Mouse (Mus musculus) midbrain, embryonic 12.5 days (tissue): Measurements from ENCODE around the gene Abr. TPM values are rescaled to one million over a fixed set of nuclear protein-coding genes. Genes with fewer than 3 reads are reported as not detected.

ENCODE experiments used
- ATAC-seq: fragments of 200-750 bp; cut with Nextera tagmentation; 2 replicates; pipeline ENCODE4 v1.8.0; 2017; ENCODE audit warnings: low read depth, moderate TSS enrichment, moderate library complexity; ENCODE audit not compliant: low FRiP score
- H3K27ac ChIP-seq: fragments of 300-500 bp; sonication (generic); replicated peaks from 2 replicates; pipeline ENCODE4 v1.5.1; 2016; ENCODE audit warnings: mild to moderate bottlenecking
- H3K27me3 ChIP-seq: fragments of 300-500 bp; sonication (generic); 2 replicates; pipeline ENCODE4 v1.6.1; 2016; ENCODE audit warnings: mild to moderate bottlenecking
- H3K36me3 ChIP-seq: fragments of 300-500 bp; sonication (generic); 2 replicates; pipeline ENCODE4 v1.6.1; 2016
- H3K4me1 ChIP-seq: fragments of 300-500 bp; sonication (generic); 2 replicates; pipeline ENCODE4 v1.6.1; 2016
- H3K4me2 ChIP-seq: fragments of 300-500 bp; sonication (generic); replicated peaks from 2 replicates; pipeline ENCODE4 v1.6.1; 2016; ENCODE audit warnings: mild to moderate bottlenecking, moderate library complexity
- H3K4me3 ChIP-seq: fragments of 300-500 bp; sonication (generic); 2 replicates; pipeline ENCODE4 v1.5.1; 2016; ENCODE audit warnings: mild to moderate bottlenecking
- H3K9ac ChIP-seq: fragments of 300-500 bp; sonication (generic); replicated peaks from 2 replicates; pipeline ENCODE4 v1.6.1; 2016; ENCODE audit warnings: mild to moderate bottlenecking, moderate library complexity
- H3K9me3 ChIP-seq: fragments of 300-500 bp; sonication (generic); 2 replicates; pipeline ENCODE4 v1.6.1; 2016; ENCODE audit warnings: mild to moderate bottlenecking
- WGBS: fragments of 180-500 bp; shearing (Covaris S2); methylation state at CpG from one replicate; pipeline ENCODE4 v1.1.7; 2016; 5-methylcytosine and 5-hydroxymethylcytosine counted together
- polyA plus RNA-seq: library from polyadenylated mRNA; unstranded; fragments of >200 nt; fragmentation: Nextera tagmentation; extraction: Ambion mirVana; gene quantifications from 2 replicates; pipeline ENCODE4 v1.2.1, GENCODE M21; 2016

Gene Abr
- polyA plus RNA-seq, 1 experiment from 2014 or later = 70.1 TPM

DNA sequence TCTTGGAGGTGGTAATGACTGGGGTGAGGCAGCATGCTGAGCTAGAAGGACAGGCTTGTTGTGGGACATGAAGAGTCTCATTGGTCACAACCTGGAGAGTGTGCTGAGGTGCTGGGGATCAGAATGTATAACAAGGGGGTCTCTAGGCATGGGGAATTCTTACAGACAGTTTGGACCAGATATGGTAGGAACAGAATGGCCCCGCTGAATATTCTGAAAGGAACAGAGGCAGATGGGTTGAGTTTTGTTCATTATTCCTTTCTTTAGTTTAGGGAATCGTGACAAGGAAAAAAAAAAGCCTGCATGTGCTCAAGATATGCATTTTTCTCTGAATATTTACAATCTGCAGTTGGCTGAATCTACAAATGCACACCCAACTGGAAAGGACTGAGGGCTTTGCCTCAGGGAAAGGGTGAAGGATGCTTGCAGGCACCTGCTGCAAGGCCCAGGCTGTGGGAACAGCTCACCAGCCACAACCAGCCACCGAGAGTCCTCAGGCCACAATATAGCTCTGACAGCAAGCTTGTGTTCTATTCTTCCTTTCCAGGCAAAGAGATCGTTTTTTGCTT lies 73.9 kb downstream of the Abr start:
- H3K36me3 ChIP-seq = no peaks in the 10 kb centered on the region
- no peak overlapping the region for H3K4me2 ChIP-seq
- H3K4me1 ChIP-seq = 0 out of 2 replicates have a peak, but pooled peaks cover 4% of the 10 kb centered on the region
- no peak overlapping the region for H3K27ac ChIP-seq
- WGBS = 89% methylated on average over 4 of the region's 4 CpGs
- H3K9ac ChIP-seq = no peak overlapping the region
- H3K27me3 ChIP-seq = no peaks in the 10 kb centered on the region
- no peak for ATAC-seq
- H3K4me3 ChIP-seq = no peak overlapping the region
- H3K9me3 ChIP-seq = no peaks in the 10 kb centered on the region

DNA sequence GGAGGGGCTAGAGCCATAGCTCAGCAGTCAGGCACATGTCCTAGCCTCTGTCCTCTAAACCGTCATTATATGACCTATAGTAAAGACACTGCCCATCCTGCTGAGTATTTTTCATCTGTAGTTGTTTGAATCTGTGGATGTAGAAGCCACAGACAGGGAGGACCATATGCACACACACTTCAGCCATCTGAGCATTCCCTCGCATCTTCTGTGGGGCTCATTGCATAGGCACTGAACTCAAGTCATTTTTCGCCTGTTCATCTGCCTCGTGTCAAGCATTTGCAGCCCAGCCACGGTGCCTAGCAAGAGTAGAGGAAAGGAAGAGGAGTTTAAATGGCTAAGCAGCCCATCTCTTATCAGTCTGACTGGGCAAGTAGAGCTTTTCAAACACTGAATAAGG lies 74.7 kb downstream of the Abr start:
- no peaks in the 10 kb centered on the region for H3K27me3 ChIP-seq
- no peak overlapping the region for H3K9ac ChIP-seq
- no peaks in the 10 kb centered on the region for H3K36me3 ChIP-seq
- H3K4me2 ChIP-seq = no peak overlapping the region
- WGBS = 76% methylated on average over 5 of the region's 5 CpGs
- no peak overlapping the region for H3K27ac ChIP-seq
- H3K4me3 ChIP-seq = no peak overlapping the region
- H3K9me3 ChIP-seq = no peaks in the 10 kb centered on the region
- 0 out of 2 replicates have a peak, but pooled peaks cover 4% of the 10 kb centered on the region for H3K4me1 ChIP-seq
- ATAC-seq = no peak

DNA sequence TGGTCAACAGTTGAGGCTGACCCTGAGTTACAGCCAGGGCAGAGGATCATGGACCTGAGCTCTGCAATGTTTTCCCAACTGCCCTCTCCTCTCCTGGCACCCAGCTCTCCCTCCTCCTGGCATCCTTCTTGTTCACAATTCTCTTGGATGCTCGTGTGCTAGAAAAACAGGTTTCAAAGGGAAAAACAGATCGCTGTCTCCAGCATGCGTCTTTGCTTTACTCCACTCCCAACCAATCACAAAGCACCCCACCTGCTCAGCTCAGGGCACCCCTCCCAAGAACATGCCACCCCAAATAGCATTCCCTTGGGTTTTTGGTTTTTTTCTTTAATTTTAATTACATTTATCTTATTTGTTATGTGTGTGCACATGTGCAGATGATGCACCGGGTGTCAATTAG lies 75.7 kb downstream of the Abr start:
- 0 out of 2 replicates have a peak, but pooled peaks cover 4% of the 10 kb centered on the region for H3K4me1 ChIP-seq
- 86% methylated on average over 4 of the region's 4 CpGs for WGBS
- no peak overlapping the region for H3K4me2 ChIP-seq
- no peak overlapping the region for H3K27ac ChIP-seq
- no peak overlapping the region for H3K9ac ChIP-seq
- no peak overlapping the region for H3K4me3 ChIP-seq
- no peaks in the 10 kb centered on the region for H3K27me3 ChIP-seq
- H3K9me3 ChIP-seq = no peaks in the 10 kb centered on the region
- ATAC-seq = no peak
- H3K36me3 ChIP-seq = no peaks in the 10 kb centered on the region

DNA sequence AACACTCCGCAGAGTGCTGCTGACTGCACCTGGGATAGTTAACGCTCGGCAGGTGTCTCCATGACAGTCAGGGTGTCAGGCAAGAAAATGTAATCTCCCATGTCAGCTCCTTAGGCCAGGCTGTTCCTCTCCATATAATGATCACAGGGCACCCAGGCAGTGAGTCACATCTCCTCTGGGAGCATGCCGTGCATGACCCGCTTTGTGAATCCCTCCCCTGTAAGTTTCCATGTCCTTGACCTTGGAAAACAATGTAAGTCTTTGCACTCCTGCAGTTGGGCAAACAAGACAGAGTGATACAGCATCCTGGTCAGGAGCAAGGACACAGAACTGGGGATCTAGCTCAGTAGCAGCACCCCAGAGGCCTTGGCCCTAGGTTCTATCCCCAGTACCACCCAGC lies 78.8 kb downstream of the Abr start:
- 83% methylated on average over 5 of the region's 5 CpGs for WGBS
- no peaks in the 10 kb centered on the region for H3K9me3 ChIP-seq
- H3K27ac ChIP-seq = no peak overlapping the region
- H3K9ac ChIP-seq = no peak overlapping the region
- H3K4me2 ChIP-seq = no peak overlapping the region
- H3K27me3 ChIP-seq = no peaks in the 10 kb centered on the region
- H3K4me3 ChIP-seq = no peak overlapping the region
- H3K4me1 ChIP-seq = 0 out of 2 replicates have a peak, but pooled peaks cover 4% of the 10 kb centered on the region
- no peak for ATAC-seq
- H3K36me3 ChIP-seq = no peaks in the 10 kb centered on the region

DNA sequence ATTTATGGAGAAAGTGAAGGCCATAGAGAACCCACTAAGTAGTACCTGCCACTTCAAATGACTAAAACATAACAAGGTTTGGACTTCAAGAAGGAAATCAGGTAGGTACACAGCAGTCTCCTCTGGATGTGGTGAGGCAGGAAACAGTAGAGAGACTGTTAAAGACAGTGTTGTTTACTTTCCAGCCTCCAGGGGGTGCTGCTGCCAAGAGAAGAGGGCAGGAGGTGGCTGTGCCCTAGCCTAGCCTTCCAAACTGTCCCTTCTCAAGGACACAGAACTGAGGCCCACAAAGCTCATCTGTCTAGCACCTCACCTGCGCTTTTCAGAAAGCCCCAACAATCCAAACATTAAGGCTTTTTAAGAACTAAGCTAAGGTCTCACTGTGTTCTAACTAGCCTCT lies 81.1 kb downstream of the Abr start:
- Histone ChIP-seq H3K9me3 (no peaks in the 10 kb centered on the region), H3K27ac (no peak overlapping the region), H3K27me3 (no peaks in the 10 kb centered on the region), H3K36me3 (no peaks in the 10 kb centered on the region), H3K4me1 (no peaks in the 10 kb centered on the region), H3K9ac (no peak overlapping the region), H3K4me3 (no peak overlapping the region), H3K4me2 (no peak overlapping the region)
- 44% methylated on average over 1 of the region's 1 CpGs for WGBS
- ATAC-seq = no peak

DNA sequence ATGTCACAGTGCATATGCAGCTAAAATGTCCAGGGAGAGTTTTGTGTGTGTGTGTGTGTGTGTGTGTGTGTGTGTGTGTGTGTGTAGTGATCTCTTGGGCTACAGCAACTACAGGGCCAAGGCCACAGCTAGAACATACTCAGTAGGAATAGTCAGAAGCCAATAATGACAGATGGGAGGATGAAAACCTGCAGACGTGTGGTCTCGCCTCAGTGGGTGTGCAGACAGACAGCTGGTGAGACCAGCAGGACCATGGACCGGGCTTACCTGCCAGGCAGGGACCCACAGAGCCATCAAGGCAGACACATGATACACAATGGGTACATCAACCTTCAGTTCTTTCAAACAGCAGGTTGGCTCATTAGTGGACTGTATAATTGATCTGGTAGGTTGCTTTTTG lies 84.7 kb downstream of the Abr start:
- ATAC-seq = no peak
- Histone ChIP-seq H3K9ac (no peak overlapping the region), H3K4me1 (no peaks in the 10 kb centered on the region), H3K36me3 (0 out of 2 replicates have a peak, but pooled peaks cover 4% of the 10 kb centered on the region), H3K27me3 (no peaks in the 10 kb centered on the region), H3K27ac (no peak overlapping the region; the same call in 1 of the 2 replicates), H3K4me2 (no peak overlapping the region), H3K4me3 (no peak overlapping the region), H3K9me3 (no peaks in the 10 kb centered on the region)
- 88% methylated on average over 3 of the region's 3 CpGs for WGBS

DNA sequence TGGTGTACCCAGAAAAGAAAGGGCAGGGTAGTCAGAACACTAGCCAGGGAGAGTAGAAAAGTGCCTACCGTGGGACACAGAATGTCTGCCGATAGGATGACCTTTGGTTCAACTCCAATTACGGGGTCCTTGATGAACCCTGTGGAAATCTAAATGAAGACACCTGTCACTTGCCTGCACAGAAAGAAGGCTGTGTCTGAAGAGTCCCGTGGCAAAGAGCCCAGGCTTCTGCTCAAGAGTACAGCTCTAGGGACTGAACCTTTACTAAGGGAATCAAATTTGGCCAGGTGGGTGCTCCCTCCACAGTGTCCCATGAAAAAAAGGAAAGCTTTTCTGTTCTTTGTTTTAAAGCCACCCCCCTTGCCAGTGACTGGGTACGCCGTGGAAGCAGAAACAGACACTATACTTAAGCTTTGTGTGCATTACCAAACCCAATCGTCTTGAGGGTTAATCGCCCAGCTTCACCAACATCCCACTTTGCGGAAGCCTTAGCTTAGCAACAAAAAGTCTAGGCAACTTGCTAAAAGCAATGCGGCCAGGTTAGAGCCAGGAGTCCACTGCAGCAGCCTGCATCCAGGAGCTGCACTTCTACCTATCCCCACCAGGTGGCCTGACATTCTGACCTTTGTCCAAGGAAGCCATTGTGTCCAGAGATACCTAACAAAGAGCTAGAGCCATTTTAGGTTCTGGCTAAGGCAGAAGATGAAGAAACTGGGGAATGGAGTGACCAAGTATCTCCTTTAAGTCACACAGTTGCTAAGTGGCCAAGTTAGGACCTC lies 85.3 kb downstream of the Abr start:
- H3K27me3 ChIP-seq = no peaks in the 10 kb centered on the region
- H3K4me2 ChIP-seq = no peak overlapping the region
- H3K4me1 ChIP-seq = peaks cover 1% of the 10 kb centered on the region; the same call in 1 of the 2 replicates
- 0 out of 2 replicates have a peak, but pooled peaks cover 4% of the 10 kb centered on the region for H3K36me3 ChIP-seq
- no peak overlapping the region for H3K9ac ChIP-seq
- no peaks in the 10 kb centered on the region for H3K9me3 ChIP-seq
- no peak for ATAC-seq
- whole genome bisulfite sequencing = 79% methylated on average over 10 of the region's 10 CpGs
- no peak overlapping the region for H3K4me3 ChIP-seq
- no peak overlapping the region for H3K27ac ChIP-seq

DNA sequence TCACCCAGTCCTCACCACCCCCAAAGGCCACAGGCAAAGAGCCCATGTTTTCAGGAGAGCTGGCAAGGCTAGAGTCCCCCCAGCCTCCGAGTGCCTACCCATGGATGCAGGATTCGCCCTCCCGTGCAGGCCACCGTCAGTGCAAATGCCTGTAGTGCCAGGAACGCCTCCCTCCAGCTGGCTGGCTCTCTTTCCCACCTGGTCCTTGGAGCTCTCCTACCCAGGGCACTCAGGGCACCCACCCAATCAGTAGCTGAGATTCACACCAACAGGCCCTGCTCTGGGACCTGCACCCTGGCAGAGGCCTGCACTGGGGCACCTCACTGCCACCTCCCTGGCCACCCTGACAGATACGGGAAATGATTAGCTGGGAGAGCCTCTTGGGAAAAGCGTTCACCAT lies 90.1 kb downstream of the Abr start:
- ATAC-seq = no peak
- Histone ChIP-seq H3K27ac (no peak overlapping the region), H3K9me3 (no peaks in the 10 kb centered on the region), H3K27me3 (no peaks in the 10 kb centered on the region), H3K4me1 (peaks cover 24% of the 10 kb centered on the region), H3K4me2 (no peak overlapping the region), H3K4me3 (no peak overlapping the region), H3K9ac (no peak overlapping the region), H3K36me3 (0 out of 2 replicates have a peak, but pooled peaks cover 4% of the 10 kb centered on the region)
- 91% methylated on average over 7 of the region's 7 CpGs for WGBS

DNA sequence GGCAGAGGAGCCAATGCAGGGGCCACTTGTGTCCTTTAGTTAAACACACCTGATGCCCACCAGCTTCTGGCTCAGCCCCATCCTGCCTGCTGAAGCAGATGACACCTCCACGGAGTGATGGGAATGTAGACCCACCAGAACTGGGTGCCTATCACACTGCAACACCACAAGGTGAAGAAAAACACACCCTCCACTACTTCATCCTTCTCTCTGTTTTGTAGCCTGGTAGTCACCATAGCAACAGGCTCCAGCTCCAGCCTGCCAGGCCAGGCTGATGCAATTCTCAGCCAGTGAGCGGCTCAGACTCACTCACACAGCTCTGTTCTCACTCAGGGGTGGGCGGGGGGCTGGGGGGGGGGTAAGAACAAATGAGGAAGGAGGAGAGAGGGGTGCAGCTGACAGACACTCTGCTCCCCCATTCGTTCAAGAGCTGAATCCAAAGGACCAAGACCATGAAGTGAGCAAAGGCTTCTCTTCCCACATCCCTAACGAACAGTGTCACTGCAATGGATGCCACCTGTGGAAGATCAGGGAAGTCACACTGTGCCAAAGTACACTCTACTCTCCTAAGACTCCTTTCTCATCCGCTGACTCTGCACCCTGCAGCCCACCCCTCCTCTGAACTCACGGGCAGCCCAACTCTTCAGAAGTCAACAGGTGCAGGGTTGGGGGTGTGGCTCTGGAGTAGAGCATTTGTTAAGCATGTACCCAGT lies 91.0 kb downstream of the Abr start:
- H3K4me1 ChIP-seq = peaks cover 24% of the 10 kb centered on the region
- H3K4me2 ChIP-seq = no peak overlapping the region
- H3K4me3 ChIP-seq = no peak overlapping the region
- no peak for ATAC-seq
- 38% methylated on average over 6 of the region's 7 CpGs for WGBS
- 0 out of 2 replicates have a peak overlapping the region, but pooled peaks have one; percentile 20 for H3K9ac ChIP-seq
- H3K27me3 ChIP-seq = no peaks in the 10 kb centered on the region
- H3K27ac ChIP-seq = no peak overlapping the region
- H3K36me3 ChIP-seq = 0 out of 2 replicates have a peak, but pooled peaks cover 4% of the 10 kb centered on the region
- no peaks in the 10 kb centered on the region for H3K9me3 ChIP-seq

DNA sequence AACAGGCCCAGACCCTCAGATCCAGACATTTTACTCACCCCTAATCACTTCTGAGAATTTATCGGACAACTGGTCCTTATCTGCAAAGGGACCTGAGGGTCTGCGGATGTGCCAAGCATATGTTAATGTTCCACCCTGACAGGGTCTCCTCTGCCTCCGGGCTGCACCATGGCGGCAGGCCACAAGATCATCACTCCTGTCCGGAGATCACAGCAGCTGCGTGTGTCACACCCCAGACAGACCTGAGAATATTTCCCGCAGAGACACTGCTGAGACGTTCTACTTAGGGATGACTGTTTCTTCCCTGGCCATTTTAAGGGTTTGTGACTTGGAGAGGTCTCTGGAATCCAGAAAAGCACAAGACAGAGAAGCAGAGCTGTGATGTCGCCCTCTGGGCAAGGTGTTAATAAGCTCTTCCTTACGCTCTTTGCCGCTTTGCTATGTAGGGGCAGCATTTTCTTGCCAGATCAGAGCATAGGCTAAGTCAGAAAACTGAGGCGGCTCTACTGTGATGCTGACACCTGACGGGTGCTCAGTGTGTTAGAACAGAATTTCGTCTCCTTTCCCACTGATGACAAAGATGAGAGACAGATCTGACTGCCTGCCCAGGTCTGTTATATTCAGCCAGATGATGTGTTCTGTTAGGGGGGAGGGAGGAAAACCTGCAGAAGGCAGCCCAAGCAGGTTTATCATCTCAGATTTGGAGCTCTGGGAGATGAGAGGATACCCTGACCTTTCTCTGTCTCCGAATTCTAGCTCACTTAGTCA lies 91.8 kb downstream of the Abr start:
- H3K27me3 ChIP-seq = no peaks in the 10 kb centered on the region

DNA sequence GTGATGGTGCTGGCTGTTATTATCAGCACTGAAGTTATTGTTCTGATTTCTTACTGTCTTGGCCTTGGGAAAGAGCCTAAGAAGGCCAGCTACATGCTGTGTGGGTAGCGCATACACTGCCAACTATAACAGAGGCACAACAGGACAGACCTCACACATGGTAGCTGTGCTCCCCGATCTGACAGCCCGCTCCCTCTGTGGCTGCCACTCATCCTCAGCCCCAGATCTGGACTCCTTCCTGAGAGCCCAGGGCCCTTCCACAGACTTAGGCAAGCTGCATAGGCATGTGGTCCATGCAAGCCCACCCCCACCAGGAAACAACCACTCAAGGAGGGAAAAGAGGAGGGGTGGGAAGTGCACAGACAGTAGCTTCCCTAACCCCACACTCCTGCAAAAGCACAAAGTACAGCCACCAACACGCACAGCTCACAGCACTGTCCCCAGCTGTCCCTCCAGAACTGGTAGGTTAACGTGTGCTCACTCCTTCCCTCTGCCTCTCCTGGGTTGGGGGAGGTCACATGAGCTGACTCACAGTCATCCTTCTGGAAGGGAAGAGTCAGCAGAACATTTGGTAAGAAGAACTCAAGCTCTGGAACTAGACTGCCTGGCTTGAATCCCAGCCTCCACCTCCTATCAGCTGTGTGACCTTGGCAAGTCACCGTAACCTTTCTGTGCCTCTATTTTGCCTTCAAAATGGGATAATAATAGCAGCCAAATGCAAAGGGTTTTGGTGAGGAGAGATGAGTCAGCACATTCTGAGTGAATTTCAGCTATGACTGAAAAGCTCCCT lies 92.6 kb downstream of the Abr start:
- H3K27me3 ChIP-seq = no peaks in the 10 kb centered on the region
- peak overlapping the region; percentile 5 for H3K27ac ChIP-seq
- no peak for ATAC-seq
- H3K9ac ChIP-seq = no peak overlapping the region
- 0 out of 2 replicates have a peak, but pooled peaks cover 4% of the 10 kb centered on the region for H3K36me3 ChIP-seq
- 78% methylated on average over 6 of the region's 6 CpGs for WGBS
- H3K4me2 ChIP-seq = no peak overlapping the region
- H3K4me3 ChIP-seq = no peak overlapping the region
- H3K9me3 ChIP-seq = no peaks in the 10 kb centered on the region
- H3K4me1 ChIP-seq = peaks cover 28% of the 10 kb centered on the region

More for the DNA sequence above, 91.8 kb downstream of the Abr start:
- Histone ChIP-seq H3K4me3 (no peak overlapping the region), H3K36me3 (0 out of 2 replicates have a peak, but pooled peaks cover 4% of the 10 kb centered on the region), H3K9ac (no peak overlapping the region), H3K4me2 (no peak overlapping the region), H3K4me1 (peaks cover 24% of the 10 kb centered on the region), H3K27ac (no peak overlapping the region; the same call in 1 of the 2 replicates), H3K9me3 (no peaks in the 10 kb centered on the region)
- WGBS = 84% methylated on average over 15 of the region's 15 CpGs
- no peak for ATAC-seq
